Comparison of ENCODE assay signal across 1 mouse cellular context in the genomic region with DNA sequence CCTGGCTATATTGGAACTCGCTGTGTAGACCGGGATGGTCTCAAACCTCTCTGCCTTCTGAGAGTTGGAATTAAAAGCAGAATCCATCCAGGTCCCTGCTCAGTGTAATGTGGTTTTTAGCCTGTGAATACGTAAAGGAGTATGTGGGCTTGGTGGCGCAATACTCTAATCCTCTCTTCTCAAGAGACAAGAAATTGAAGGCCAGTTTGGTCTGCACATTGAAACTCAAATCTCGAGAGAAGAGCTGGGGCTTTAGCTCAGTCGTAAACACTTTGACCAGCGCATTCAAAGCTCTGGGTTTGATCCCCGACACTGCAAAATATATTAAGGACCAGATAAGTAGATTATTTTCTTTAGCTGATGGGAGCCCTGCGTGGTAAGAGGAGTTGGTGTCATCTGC.
TF ChIP-seq lines count a peak whose summit lies in the region.

No protein-coding gene starts in this region.

TF ChIP-seq in MEL, 35 proteins besides CTCF, POLR2A, EP300 and RAD21:
- TF ChIP-seq ZKSCAN1 (IDR thresholded peaks at IDR 0.05; ENCODE audit: low read depth, low read length): no peak
- TF ChIP-seq USF2 (IDR thresholded peaks at IDR 0.05; ENCODE audit: borderline replicate concordance in 1 of 2, insufficient read depth in 1 of 2, low read depth in 1 of 2, low read length in 2 of 2): no peak
- no peak for TF ChIP-seq TAL1 (IDR thresholded peaks at IDR 0.05; ENCODE audit: low read length)
- no peak for TF ChIP-seq MEF2A (IDR thresholded peaks at IDR 0.05; ENCODE audit: extremely low read depth, insufficient replicate concordance, low read depth, low read length, poor library complexity, severe bottlenecking)
- TF ChIP-seq POLR2AphosphoS5 (IDR thresholded peaks at IDR 0.05; ENCODE audit: borderline replicate concordance, low read depth, low read length): no peak
- no peak for TF ChIP-seq CHD1 (IDR thresholded peaks at IDR 0.05; ENCODE audit: low read depth, low read length)
- TF ChIP-seq ZMIZ1 (IDR thresholded peaks at IDR 0.05; ENCODE audit: low read depth, low read length): no peak
- no peak for TF ChIP-seq ELF1 (IDR thresholded peaks at IDR 0.05; ENCODE audit: low read depth, low read length)
- no peak for TF ChIP-seq ZC3H11A (IDR thresholded peaks at IDR 0.05; ENCODE audit: low read depth, low read length)
- TF ChIP-seq MAZ (IDR thresholded peaks at IDR 0.05; ENCODE audit: low read depth, low read length): no peak
- no peak for TF ChIP-seq NRF1 (IDR thresholded peaks at IDR 0.05; ENCODE audit: insufficient read depth, low read depth, low read length, poor library complexity, severe bottlenecking)
- TF ChIP-seq POLR2AphosphoS2 (IDR thresholded peaks at IDR 0.05; ENCODE audit: low read length): no peak
- TF ChIP-seq UBTF (IDR thresholded peaks at IDR 0.05; ENCODE audit: borderline replicate concordance, insufficient read depth, low read depth, low read length): no peak
- TF ChIP-seq ZNF384 (IDR thresholded peaks at IDR 0.05; ENCODE audit: low read depth, low read length): no peak
- TF ChIP-seq SMC3 (IDR thresholded peaks at IDR 0.05; ENCODE audit: low read depth, low read length): no peak
- TF ChIP-seq GATA1 (IDR thresholded peaks at IDR 0.05; ENCODE audit: low read depth, low read length): no peak
- no peak for TF ChIP-seq GABPA (IDR thresholded peaks at IDR 0.05; ENCODE audit: low read depth, low read length)
- TF ChIP-seq HCFC1 (IDR thresholded peaks at IDR 0.05; ENCODE audit: low read depth, low read length): no peak
- TF ChIP-seq RCOR1 (IDR thresholded peaks at IDR 0.05; ENCODE audit: low read depth, low read length): no peak
